Comparison of ENCODE assay signal across 8 mouse cellular contexts in genomic region chr3:144570047-144570815, GRCm38 (mm10). TPM values are rescaled to one million over a fixed set of nuclear protein-coding genes. Genes with fewer than 3 reads are reported as not detected.
A peak's percentile ranks its signal among the peaks of the same experiment; 100 is the strongest.
DNase-seq lines count a peak whose midpoint lies in the region; ATAC-seq lines count a peak whose summit lies in the region.

Hs2st1 (minus strand) TSS chr3:144570181.
Selenof (plus strand) TSS chr3:144570304.

- DNase-seq in adipocyte (ENCODE audit: low spot score): peak; percentile 100
- DNase-seq in embryo, embryonic 10 days (ENCODE audit: low spot score): peak; percentile 99
- peak; percentile 87 for DNase-seq in gastrocnemius, postnatal 10 days
- peak; percentile 99 for DNase-seq in induced T-regulatory cell, adult 2 months (ENCODE audit: low read depth)
- peak; percentile 99 for DNase-seq in left cerebral cortex, adult 9 months (ENCODE audit: low spot score in 2 of 2)
- DNase-seq in right cerebral cortex, postnatal 14 days: peak; percentile 92
- peak; percentile 94 to 97 for DNase-seq in urinary bladder, postnatal 36 days (ENCODE audit: low spot score in 2 of 2)

- ATAC-seq in megakaryocyte progenitor cell, adult 5-6 weeks (replicated peaks; ENCODE audit: poor library complexity): peak; percentile 91

RNA-seq across cellular contexts. Expression of gene Hs2st1, which starts in this region (rescaled TPM):
- 10 to 100 TPM; 22.0 to 27.4 TPM for total RNA-seq in gastrocnemius, postnatal 10 days (2021)
- total RNA-seq in megakaryocyte progenitor cell, adult 5-6 weeks (2015): 14.2 and 15.7 TPM in 2 replicates
- 11.8 and 14.7 TPM in 2 replicates for total RNA-seq in megakaryocyte progenitor cell, adult 5-6 weeks (2017)

RNA-seq across cellular contexts. Expression of gene Selenof, which starts in this region (rescaled TPM):
- 100 to 1,000 TPM; 197 to 208 TPM for total RNA-seq in gastrocnemius, postnatal 10 days (2021)
- 542 and 574 TPM in 2 replicates for total RNA-seq in megakaryocyte progenitor cell, adult 5-6 weeks (2015)
- 723 and 819 TPM in 2 replicates for total RNA-seq in megakaryocyte progenitor cell, adult 5-6 weeks (2017)

Comparison
In these comparisons a context has a peak if more than half of its experiments do, and no peak if none do; other contexts are left out.
1. Peak in every context shown above with its lines: DNase-seq and ATAC-seq.